Mouse (Mus musculus): ENCODE data around the gene Hbb-bs.
"Not testable (repeated sequence)": the region's sequence is repeated elsewhere in the genome, so short reads cannot be mapped to it uniquely, and the experiment has no call there.

The Hbb-bs gene

GRCm38 (mm10) chr7:103827808-103828207, at the start of gene Hbb-bs:
Gene Hbb-bs, minus strand, starts transcription at chr7:103828096.
- DNase-seq (ENCODE audit: low read depth, low spot score), result no peak

GRCm38 (mm10) chr7:103877093-103877492, 49.2 kb upstream of the Hbb-bs start:
- no peak for DNase-seq (ENCODE audit: low read depth, low spot score)

- no peak for DNase-seq (ENCODE audit: low read depth, low spot score)
These were observed 46.6 kb upstream of the Hbb-bs start for GRCm38 (mm10) chr7:103874451-103874850.

DNA sequence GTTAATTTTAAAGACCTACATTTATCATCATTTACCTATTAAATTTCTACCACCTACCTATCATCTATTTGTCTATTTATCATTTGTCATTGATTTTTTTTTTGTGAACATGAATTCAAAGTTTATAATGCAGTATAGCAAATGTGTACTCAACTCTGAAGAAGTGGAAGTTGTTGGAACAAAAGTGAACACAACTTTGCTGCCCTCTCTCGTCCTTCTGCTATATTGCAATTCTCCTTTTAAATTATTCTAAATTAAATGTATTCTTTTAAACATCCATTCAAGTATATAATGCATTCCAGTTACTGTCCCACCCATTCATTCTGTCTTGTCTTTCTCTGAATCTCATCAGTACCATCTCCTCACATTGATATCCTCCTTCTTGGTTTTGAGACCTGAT, 45.2 kb upstream of the Hbb-bs start:
- DNase-seq (ENCODE audit: low read depth, low spot score), result peak; percentile 19

GRCm38 (mm10) chr7:103870667-103871066, 42.8 kb upstream of the Hbb-bs start:
- no peak for DNase-seq (ENCODE audit: low read depth, low spot score)

GRCm38 (mm10) chr7:103865716-103866115, 37.8 kb upstream of the Hbb-bs start:
- DNase-seq (ENCODE audit: low read depth, low spot score), result no peak

GRCm38 (mm10) chr7:103861531-103861930, 33.6 kb upstream of the Hbb-bs start:
- no peak for DNase-seq (ENCODE audit: low read depth, low spot score)

DNA sequence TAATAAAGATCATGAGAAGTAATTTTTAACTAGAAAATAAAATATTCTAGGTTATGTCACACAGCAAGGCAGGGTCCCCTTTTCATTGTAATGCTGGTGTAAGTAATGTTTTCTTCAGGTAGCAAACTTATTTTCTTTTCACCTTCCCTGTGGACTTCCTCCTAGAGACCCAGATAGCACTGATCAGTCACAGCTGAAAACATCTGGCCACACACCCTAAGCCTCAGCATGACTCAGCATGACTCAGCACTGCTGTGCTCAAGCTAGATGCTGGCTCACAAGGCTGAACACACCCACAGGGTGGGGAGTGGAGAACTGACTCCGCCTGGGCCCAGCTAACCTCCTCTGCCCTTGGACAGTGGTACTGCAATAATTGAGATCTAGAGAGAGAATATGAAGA, 33.0 kb upstream of the Hbb-bs start:
- DNase-seq (ENCODE audit: low read depth, low spot score), result peak; percentile 45

GRCm38 (mm10) chr7:103859076-103859475, 31.2 kb upstream of the Hbb-bs start:
- DNase-seq (ENCODE audit: low read depth, low spot score), result no peak

GRCm38 (mm10) chr7:103854669-103855068, 26.8 kb upstream of the Hbb-bs start:
- no peak for DNase-seq (ENCODE audit: low read depth, low spot score)

DNA sequence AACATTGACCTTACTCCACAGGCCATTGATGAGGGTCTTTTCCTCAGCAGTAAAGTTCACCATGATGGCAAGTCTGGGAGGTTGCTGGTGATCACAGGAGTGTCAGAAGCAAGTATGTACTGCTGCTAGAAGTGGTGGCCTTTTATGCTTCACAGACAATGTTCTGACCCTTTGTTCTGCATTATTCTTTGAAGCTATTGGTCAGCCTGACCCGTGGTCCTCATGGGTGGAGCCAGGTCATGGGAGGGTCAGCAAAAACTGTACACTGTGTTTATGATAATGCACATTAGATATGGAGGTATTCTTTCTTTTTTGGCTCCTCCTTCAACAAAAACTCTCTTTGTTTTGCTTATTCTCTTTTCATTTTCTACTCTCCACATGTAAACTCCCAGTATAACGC, 25.2 kb upstream of the Hbb-bs start, which contains the start of gene Hbb-y:
Hbb-y (minus strand) TSS at position 127 of the 400 bp plus-strand sequence.
- no peak for DNase-seq (ENCODE audit: low read depth, low spot score)

DNA sequence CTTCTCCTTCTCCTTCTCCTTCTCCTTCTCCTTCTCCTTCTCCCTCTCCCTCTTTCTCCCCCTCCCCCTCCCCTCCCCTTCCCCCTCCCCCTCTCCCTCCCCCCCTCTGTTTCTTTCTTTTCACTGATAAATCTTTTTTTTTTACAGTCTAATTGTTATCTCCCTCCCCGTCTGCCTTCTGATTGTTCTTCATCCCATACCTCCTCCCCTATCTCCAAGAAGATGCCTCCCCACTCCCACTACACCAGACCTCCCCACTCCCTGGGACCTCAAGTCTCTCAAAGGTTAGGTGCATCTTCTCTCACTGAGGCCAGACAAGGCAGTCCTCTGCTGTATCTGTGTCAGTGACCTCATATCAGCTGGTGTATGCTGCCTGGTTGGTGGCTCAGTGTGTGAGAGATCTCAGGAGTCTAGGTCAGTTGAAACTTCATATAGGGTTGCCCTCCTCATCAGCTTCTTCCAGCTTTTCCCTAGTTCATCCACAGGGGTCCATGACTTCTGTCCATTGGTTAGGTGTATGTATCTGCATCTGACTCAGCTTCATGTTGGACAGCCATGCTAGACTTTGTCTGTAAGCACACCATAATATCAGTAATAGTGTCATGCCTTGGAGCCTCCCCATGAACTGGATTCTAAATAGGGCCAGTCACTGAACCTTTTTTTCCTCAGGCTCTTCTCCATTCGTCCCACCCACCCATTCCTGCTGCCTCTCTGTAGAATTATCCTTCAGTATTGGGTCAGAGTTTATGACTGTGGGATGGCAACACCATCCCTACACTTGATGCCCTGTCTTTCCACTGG, 16.8 kb upstream of the Hbb-bs start:
- no peak for DNase-seq (ENCODE audit: low read depth, low spot score)

DNA sequence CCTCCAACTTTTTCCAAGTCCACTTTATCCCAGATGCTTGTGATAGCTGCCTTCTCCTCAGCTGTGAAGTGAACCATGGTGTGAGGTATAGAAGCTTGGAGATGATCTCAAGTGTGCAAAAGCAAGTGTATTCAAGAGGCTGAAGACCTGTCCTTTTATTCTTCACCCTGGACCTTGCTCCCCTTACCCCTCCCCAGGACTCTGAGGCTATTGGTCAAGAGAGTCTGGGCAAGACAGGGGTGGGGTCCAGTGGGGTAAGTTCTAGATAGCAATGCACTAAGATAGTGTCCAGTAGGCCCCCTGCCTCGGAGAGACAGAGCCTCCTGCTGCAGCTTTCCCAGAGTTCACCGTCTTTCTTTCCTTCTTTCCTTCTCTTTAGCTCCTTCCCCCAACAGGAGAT, 15.1 kb upstream of the Hbb-bs start, which contains the start of gene Hbb-bh1:
Hbb-bh1 (minus strand) TSS at position 131 of the 400 bp plus-strand sequence.
- DNase-seq (ENCODE audit: low read depth, low spot score), result no peak

DNA sequence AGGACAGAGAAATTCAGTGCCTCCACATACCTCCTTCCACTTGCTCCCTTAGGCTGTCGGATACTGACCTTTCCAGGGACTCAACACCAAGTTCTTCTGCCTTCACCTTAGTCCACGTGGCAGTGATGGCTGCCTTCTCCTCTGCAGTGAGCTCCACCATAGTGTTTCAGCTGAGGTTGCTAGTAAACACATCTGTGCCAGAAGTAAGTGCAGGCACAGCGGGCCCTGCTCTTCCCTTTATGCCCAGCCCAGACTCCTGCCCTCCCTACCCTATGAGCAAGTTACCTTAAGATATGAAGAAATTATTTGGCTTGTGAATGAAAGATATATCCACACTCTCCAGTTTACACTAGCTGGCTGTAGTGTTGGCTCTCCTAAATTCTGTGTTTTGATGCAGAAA, 12.4 kb upstream of the Hbb-bs start, which contains the start of gene Hbb-bh2:
Hbb-bh2 (minus strand) TSS at position 253 of the 400 bp plus-strand sequence.
- no peak for DNase-seq (ENCODE audit: low read depth, low spot score)

- DNase-seq (ENCODE audit: low read depth, low spot score), result not testable (repeated sequence)
These were observed 757 bp downstream of the Hbb-bs start for GRCm38 (mm10) chr7:103827139-103827538.

GRCm38 (mm10) chr7:103826255-103826887, 1.5 kb downstream of the Hbb-bs start:
- DNase-seq (ENCODE audit: low read depth, low spot score), result peak; percentile 1

GRCm38 (mm10) chr7:103825536-103826254, 2.2 kb downstream of the Hbb-bs start:
- DNase-seq (ENCODE audit: low read depth, low spot score), result no peak

- DNase-seq (ENCODE audit: low read depth, low spot score), result no peak
These were observed 3.3 kb downstream of the Hbb-bs start for GRCm38 (mm10) chr7:103824597-103824996.

- DNase-seq (ENCODE audit: low read depth, low spot score), result peak; percentile 18
These were observed 12.8 kb downstream of the Hbb-bs start for GRCm38 (mm10) chr7:103815085-103815484.

GRCm38 (mm10) chr7:103813766-103814165, 14.1 kb downstream of the Hbb-bs start, which contains the start of gene Hbb-bt:
Gene Hbb-bt, minus strand, starts transcription at chr7:103813996.
- DNase-seq (ENCODE audit: low read depth, low spot score), result no peak

- not testable (repeated sequence) for DNase-seq (ENCODE audit: low read depth, low spot score)
These were observed 14.7 kb downstream of the Hbb-bs start for GRCm38 (mm10) chr7:103813152-103813551.

- DNase-seq (ENCODE audit: low read depth, low spot score), result no peak
These were observed 15.7 kb downstream of the Hbb-bs start for GRCm38 (mm10) chr7:103812174-103812573.
